ENCODE assay signal across 11 mouse cellular contexts in the genomic region with DNA sequence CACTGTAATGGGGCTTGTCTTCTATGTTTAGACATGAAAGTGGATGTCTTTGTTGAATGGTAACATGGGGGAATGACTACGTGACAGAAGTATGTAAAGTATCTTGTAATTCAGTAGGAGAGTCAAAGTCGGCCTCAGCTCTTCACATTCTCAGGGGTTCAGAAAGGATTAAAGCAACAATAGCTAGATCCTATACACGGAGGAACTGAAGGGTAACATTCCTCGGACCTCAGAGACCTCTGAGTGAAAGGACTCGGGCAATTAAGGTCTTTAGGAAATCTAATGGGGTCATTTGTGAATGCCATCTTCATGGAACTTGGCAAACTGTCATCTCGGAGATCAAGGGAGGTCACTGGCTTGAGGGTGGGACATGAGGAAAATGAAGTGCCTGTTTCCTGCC.
A peak's percentile ranks its signal among the peaks of the same experiment; 100 is the strongest.
DNase-seq lines count a peak whose midpoint lies in the region; ATAC-seq lines count a peak whose summit lies in the region.
"Had no signal": no experiment of that assay in that cellular context is flagged by ENCODE, and none has a peak within 500 bp of the region (broad histone marks: within the 10 kb centered on the region; RNA-seq: fewer than 3 reads in every experiment).

No protein-coding gene starts in this region.

- no peaks in the 10 kb centered on the region; the same call in 1 of the 2 replicates for H3K27me3 ChIP-seq in kidney, embryonic 16.5 days (ENCODE audit: insufficient read depth, low read length)
- H3K27me3 ChIP-seq in embryonic facial prominence, embryonic 14.5 days (replicated peaks; ENCODE audit: control insufficient read depth, insufficient read depth, low read length): no peaks in the 10 kb centered on the region

- no peak overlapping the region for H3K9ac ChIP-seq in kidney, embryonic 16.5 days (replicated peaks; ENCODE audit: low read length)
- H3K9ac ChIP-seq in embryonic facial prominence, embryonic 14.5 days (ENCODE audit: low read depth, low read length): no peak overlapping the region
- H3K9ac ChIP-seq: forebrain, embryonic 12.5 days had no signal

- H3K4me3 ChIP-seq in kidney, embryonic 16.5 days (ENCODE audit: low read length): no peak overlapping the region
- no peak overlapping the region for H3K4me3 ChIP-seq in embryonic facial prominence, embryonic 14.5 days (ENCODE audit: low read depth, low read length)
- H3K4me3 ChIP-seq: forebrain, embryonic 12.5 days; hindbrain, embryonic 10.5 days had no signal

- no peak for ATAC-seq in kidney, embryonic 16.5 days (ENCODE audit: low FRiP score, low TSS enrichment)
- ATAC-seq in embryonic facial prominence, embryonic 14.5 days (ENCODE audit: low read depth): peak; percentile 33; the same call in 1 of the 2 replicates

- H3K9me3 ChIP-seq in kidney, embryonic 16.5 days (ENCODE audit: low read length): no peaks in the 10 kb centered on the region
- no peaks in the 10 kb centered on the region for H3K9me3 ChIP-seq in embryonic facial prominence, embryonic 14.5 days (ENCODE audit: control insufficient read depth, low read length)
- H3K9me3 ChIP-seq: forebrain, embryonic 12.5 days; hindbrain, embryonic 10.5 days had no signal

- H3K36me3 ChIP-seq in kidney, embryonic 16.5 days (ENCODE audit: insufficient read depth, low read length): no peaks in the 10 kb centered on the region
- H3K36me3 ChIP-seq in embryonic facial prominence, embryonic 14.5 days (ENCODE audit: control insufficient read depth, insufficient read depth, low read length): no peaks in the 10 kb centered on the region
- H3K36me3 ChIP-seq: forebrain, embryonic 12.5 days; hindbrain, embryonic 10.5 days had no signal

- 0 out of 2 replicates have a peak, but pooled peaks cover 4% of the 10 kb centered on the region for H3K4me1 ChIP-seq in kidney, embryonic 16.5 days (ENCODE audit: insufficient read depth, low read length)
- peaks cover 12% of the 10 kb centered on the region; the same call in 1 of the 2 replicates for H3K4me1 ChIP-seq in embryonic facial prominence, embryonic 14.5 days (ENCODE audit: control insufficient read depth, insufficient read depth, low read length)

- no peak overlapping the region for H3K4me2 ChIP-seq in kidney, embryonic 16.5 days (replicated peaks; ENCODE audit: low read depth, low read length)
- no peak overlapping the region for H3K4me2 ChIP-seq in embryonic facial prominence, embryonic 14.5 days (ENCODE audit: low read depth, low read length)
- H3K4me2 ChIP-seq: forebrain, embryonic 12.5 days had no signal

- H3K27ac ChIP-seq in kidney, embryonic 16.5 days (ENCODE audit: low read length): no peak overlapping the region
- no peak overlapping the region for H3K27ac ChIP-seq in embryonic facial prominence, embryonic 14.5 days (replicated peaks; ENCODE audit: low read depth, low read length)
- H3K27ac ChIP-seq: forebrain, embryonic 12.5 days; hindbrain, embryonic 10.5 days had no signal

- DNase-seq in kidney, adult 9 months: peak; percentile 5
- peak; percentile 44 for DNase-seq in 3T3-L1 (ENCODE audit: low read depth, low spot score)
- DNase-seq in Muller cell, postnatal 12 days (ENCODE audit: inconsistent ontology term): peak; percentile 87
- peak; percentile 62 for DNase-seq in embryonic facial prominence, embryonic 14.5 days (ENCODE audit: low spot score)
- no peak for DNase-seq in cerebellum, postnatal 10 days
- DNase-seq in urinary bladder, postnatal 4 days (ENCODE audit: low spot score in 2 of 2): no peak
- DNase-seq: adrenal gland, postnatal 10 days; layer of hippocampus, postnatal 36 days had no signal

- WGBS in kidney, embryonic 16.5 days: 17% methylated on average over 6 of the region's 6 CpGs
- 12% methylated on average over 6 of the region's 6 CpGs for WGBS in embryonic facial prominence, embryonic 14.5 days

Comparison
In these comparisons a context has a peak if more than half of its experiments do, and no peak if none do; other contexts are left out.
1. DNase-seq: peak in kidney, adult 9 months (single experiment), 3T3-L1 (single experiment), Muller cell, postnatal 12 days (single experiment) and embryonic facial prominence, embryonic 14.5 days (single experiment); none in cerebellum, postnatal 10 days (0 of 2) and urinary bladder, postnatal 4 days (0 of 2).